Mouse (Mus musculus) bone marrow, adult 2 months (tissue): ENCODE results near the gene Tjap1. TPM values are rescaled to one million over a fixed set of nuclear protein-coding genes. Genes with fewer than 3 reads are reported as not detected.

Source experiments
- H3K27ac ChIP-seq: fragments of 200-500 bp; 2 replicates; pipeline ENCODE4 v1.5.1; 2012; ENCODE audit warnings: low read depth, mild to moderate bottlenecking, control low read depth, inconsistent platforms, low read length; ENCODE audit not compliant: control insufficient read depth, poor library complexity, insufficient read depth
- H3K4me1 ChIP-seq: fragments of 200-500 bp; 2 replicates; pipeline ENCODE4 v1.6.1; 2011; ENCODE audit warnings: low read length; ENCODE audit not compliant: control insufficient read depth, insufficient read depth
- H3K4me3 ChIP-seq: fragments of 200-500 bp; replicated peaks from 2 replicates; pipeline ENCODE3; 2011; ENCODE audit warnings: mild to moderate bottlenecking, low read depth, low read length, control low read depth; ENCODE audit not compliant: control insufficient read depth
- CTCF ChIP-seq: fragments of 200-500 bp; IDR thresholded peaks from 2 replicates; pipeline ENCODE4 v1.5.1; 2011; ENCODE audit warnings: low read length, control low read depth; ENCODE audit not compliant: control insufficient read depth, insufficient read depth
- POLR2A ChIP-seq: fragments of 200-500 bp; IDR thresholded peaks from 2 replicates; pipeline ENCODE4 v1.6.1; 2011; ENCODE audit warnings: low read depth, mild to moderate bottlenecking, control low read depth, low read length, borderline replicate concordance; ENCODE audit not compliant: control insufficient read depth
- whole genome bisulfite sequencing: fragments of 180-500 bp; shearing (Covaris S2); methylation state at CpG from one replicate; pipeline ENCODE4 v1.1.7; 2018; 5-methylcytosine and 5-hydroxymethylcytosine counted together
- polyA plus RNA-seq: library from polyadenylated mRNA; stranded (reverse); fragments of >200 nt; gene quantifications from 2 replicates; pipeline ENCODE4 v1.2.4, GENCODE M21; 2011; ENCODE audit warnings: low replicate concordance; ENCODE audit not compliant: missing spikeins, insufficient read depth, insufficient read length

The Tjap1 gene
- polyA plus RNA-seq, 1 experiment, result 28.9 TPM

DNA sequence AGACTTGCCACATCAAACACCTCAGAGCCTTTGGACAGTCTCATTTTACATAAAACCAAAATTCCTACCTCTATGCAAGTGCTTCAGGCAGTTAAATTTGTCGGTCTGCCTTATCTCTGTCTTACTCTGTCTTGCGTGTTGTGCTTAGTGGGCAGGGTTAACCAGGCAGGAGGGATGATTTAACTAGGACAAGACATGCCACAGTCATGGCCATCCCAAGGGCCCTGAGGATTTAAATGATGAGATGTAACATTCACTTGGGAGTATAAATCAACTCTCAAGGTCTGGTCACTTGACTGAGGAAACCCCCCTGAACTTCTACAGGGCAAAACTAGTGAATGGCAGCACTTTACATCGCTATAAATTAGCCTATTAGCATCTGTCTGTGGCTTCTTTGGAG, 61.2 kb downstream of the Tjap1 start:
- Histone ChIP-seq H3K4me1 (no peaks in the 10 kb centered on the region), H3K4me3 (no peak overlapping the region), H3K27ac (no peak overlapping the region)
- WGBS, result 79% methylated on average over 3 of the region's 3 CpGs
- TF ChIP-seq CTCF, result no peak
- TF ChIP-seq POLR2A, result no peak

DNA sequence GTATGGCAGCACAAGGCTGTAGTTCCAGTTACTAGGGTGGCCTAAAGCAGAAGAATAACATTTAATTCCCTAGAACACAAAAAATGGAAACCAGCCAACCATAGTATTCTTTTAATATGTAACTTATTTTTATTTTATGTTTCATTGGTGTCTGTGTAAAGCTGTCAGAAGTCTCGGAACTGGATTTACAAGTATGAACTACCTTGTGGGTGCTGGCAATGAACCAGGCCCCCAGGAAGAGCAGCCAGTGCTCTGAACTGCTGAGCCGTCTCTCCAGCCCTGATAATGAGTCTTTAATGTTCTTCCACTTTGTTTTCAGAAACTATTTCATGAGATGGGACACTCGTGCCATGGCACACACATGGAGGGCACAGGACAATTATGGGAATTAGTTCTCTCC, 72.3 kb downstream of the Tjap1 start:
- Histone ChIP-seq H3K27ac (no peak overlapping the region), H3K4me3 (no peak overlapping the region), H3K4me1 (no peaks in the 10 kb centered on the region)
- WGBS, result 89% methylated on average over 3 of the region's 3 CpGs
- no peak for TF ChIP-seq POLR2A

Other genes with a start within 250 kb of the Tjap1 start
- 42.0 and 90.6 TPM in 2 replicates for gene Mrps18a, start 172.0 kb downstream of the Tjap1 start, polyA plus RNA-seq
- gene Rsph9, start 138.8 kb downstream of the Tjap1 start, polyA plus RNA-seq, result 1.7 and 5.0 TPM in 2 replicates
- 25.9 and 32.7 TPM in 2 replicates for gene Mad2l1bp, start 129.5 kb downstream of the Tjap1 start, polyA plus RNA-seq
- gene Gtpbp2, start 122.0 kb downstream of the Tjap1 start, polyA plus RNA-seq, result 194 and 345 TPM in 2 replicates
- gene Polh, start 80.4 kb downstream of the Tjap1 start, polyA plus RNA-seq, result 17.3 and 23.2 TPM in 2 replicates
- 8.6 and 15.1 TPM in 2 replicates for gene Xpo5, start 80.2 kb downstream of the Tjap1 start, polyA plus RNA-seq
- 26.6 and 55.4 TPM in 2 replicates for gene Polr1c, start 35.0 kb downstream of the Tjap1 start, polyA plus RNA-seq
- 75.6 and 103 TPM in 2 replicates for gene Yipf3, start 34.9 kb downstream of the Tjap1 start, polyA plus RNA-seq
- gene Lrrc73, start 29.5 kb downstream of the Tjap1 start, polyA plus RNA-seq, result 1.4 and 2.4 TPM in 2 replicates
- gene Dlk2, start 14.4 kb upstream of the Tjap1 start, polyA plus RNA-seq, result not detected in 2 replicates
- 4.0 and 9.0 TPM in 2 replicates for gene Abcc10, start 45.3 kb upstream of the Tjap1 start, polyA plus RNA-seq
- gene Zfp318, start 100.7 kb upstream of the Tjap1 start, polyA plus RNA-seq, result 14.0 and 16.1 TPM in 2 replicates
- 2.7 TPM in 1 of 2 replicates, not detected in the other for gene Crip3, start 145.9 kb upstream of the Tjap1 start, polyA plus RNA-seq
- 0.75 TPM in 1 of 2 replicates, not detected in the other for gene Slc22a7, start 155.4 kb upstream of the Tjap1 start, polyA plus RNA-seq
- gene Ttbk1, start 204.6 kb upstream of the Tjap1 start, polyA plus RNA-seq, result 0.27 and 1.2 TPM in 2 replicates
- gene Dnph1, start 213.7 kb upstream of the Tjap1 start, polyA plus RNA-seq, result 11.5 and 16.2 TPM in 2 replicates